Mouse (Mus musculus): ENCODE measurements around the gene Shisa5.

DNA sequence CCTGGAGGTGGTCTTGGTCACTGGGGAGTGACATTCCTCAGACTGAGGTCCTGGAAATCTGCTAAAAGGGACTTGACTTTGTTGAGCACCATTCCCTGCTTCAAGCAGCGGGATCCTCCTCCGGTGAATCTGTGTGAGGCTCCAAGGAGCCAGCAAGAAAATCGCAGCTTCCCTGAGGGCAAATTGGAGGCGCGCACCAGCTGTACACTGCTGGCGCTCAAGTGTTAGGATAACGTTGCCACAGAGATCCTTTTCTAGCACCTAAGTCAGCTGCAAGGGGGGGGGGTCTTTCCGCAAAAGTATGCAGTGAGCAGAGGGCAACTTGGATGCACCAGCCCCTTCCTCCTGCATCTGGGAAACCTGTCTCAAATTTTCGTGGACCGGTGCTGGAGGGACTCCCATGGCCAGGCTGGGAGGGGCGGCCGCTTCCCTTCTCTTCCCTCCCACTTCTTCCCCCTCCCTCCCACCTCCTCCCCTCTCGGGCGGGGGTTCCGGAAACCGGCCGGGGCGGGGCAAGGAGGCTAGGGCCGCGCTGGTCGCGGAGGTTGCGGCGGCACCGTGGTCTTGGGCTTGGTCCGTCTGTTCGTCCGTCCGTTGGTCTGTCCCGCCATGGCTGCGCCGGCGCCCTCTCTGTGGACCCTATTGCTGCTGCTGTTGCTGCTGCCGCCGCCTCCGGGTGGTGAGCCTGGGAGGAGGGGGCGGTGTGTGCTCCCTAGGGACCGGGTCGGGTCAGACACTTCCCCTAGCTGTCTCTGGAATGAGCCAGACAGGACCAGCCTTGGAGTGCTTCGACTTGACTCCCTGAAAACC lies at the start of gene Shisa5:
- TF ChIP-seq CHD2 (IDR thresholded peaks at IDR 0.05; ENCODE audit: low read depth, low read length) = no peak
- no peak for TF ChIP-seq MAFK (IDR thresholded peaks at IDR 0.05; ENCODE audit: insufficient read depth, low read depth, low read length)
- no peak for TF ChIP-seq ZC3H11A (IDR thresholded peaks at IDR 0.05; ENCODE audit: borderline replicate concordance, low read depth, low read length)
- TF ChIP-seq HCFC1 (IDR thresholded peaks at IDR 0.05; ENCODE audit: borderline replicate concordance, insufficient read depth, low read length) = no peak
- no peak for TF ChIP-seq ZNF384 (IDR thresholded peaks at IDR 0.05; ENCODE audit: low read depth, low read length)

Measured in ES-E14 (cell line).